Mouse (Mus musculus): ENCODE measurements around the gene Sox13. TPM values are rescaled to one million over a fixed set of nuclear protein-coding genes. Genes with fewer than 3 reads are reported as not detected.

The Sox13 gene
- polyA plus RNA-seq, 1 experiment from 2014 or later = 12.3 TPM

- ATAC-seq (replicated peaks; ENCODE audit: low FRiP score, low TSS enrichment, low read depth) (no peak), DNase-seq (ENCODE audit: low spot score) (no peak)
- Histone ChIP-seq H3K27me3 (replicated peaks; ENCODE audit: control insufficient read depth, insufficient read depth, low read length) (peaks cover 7% of the 10 kb centered on the region; the same call in 1 of the 2 replicates), H3K27ac (ENCODE audit: low read depth) (no peak overlapping the region), H3K9ac (ENCODE audit: low read length) (no peak overlapping the region), H3K36me3 (ENCODE audit: control insufficient read depth, insufficient read depth, low read length) (no peaks in the 10 kb centered on the region), H3K4me3 (ENCODE audit: low read depth, low read length) (no peak overlapping the region), H3K4me1 (replicated peaks; ENCODE audit: control insufficient read depth, insufficient read depth, low read length) (peaks cover 10% of the 10 kb centered on the region; the same call in 1 of the 2 replicates), H3K9me3 (ENCODE audit: control insufficient read depth, low read length) (no peaks in the 10 kb centered on the region), H3K4me2 (ENCODE audit: low read length) (no peak overlapping the region)
- 91% methylated on average over 11 of the region's 11 CpGs for WGBS
Measured at GRCm38 (mm10) chr1:133332656-133333430, 91.3 kb downstream of the Sox13 start.

Other genes starting within 250 kb of the Sox13 start
- gene Golt1a, start 114.6 kb downstream of the Sox13 start, polyA plus RNA-seq (2014; fragmentation: Nextera tagmentation; extraction: Ambion mirVana) = 5.0 and 12.8 TPM in 2 replicates
- gene Kiss1, start 102.5 kb downstream of the Sox13 start, polyA plus RNA-seq (2014; fragmentation: Nextera tagmentation; extraction: Ambion mirVana) = not detected in 2 replicates
- 0.51 and 1.4 TPM in 2 replicates for gene Ren1, start 73.9 kb downstream of the Sox13 start, polyA plus RNA-seq (2014; fragmentation: Nextera tagmentation; extraction: Ambion mirVana)
- 3.7 and 4.6 TPM in 2 replicates for gene Etnk2, start 60.8 kb downstream of the Sox13 start, polyA plus RNA-seq (2014; fragmentation: Nextera tagmentation; extraction: Ambion mirVana)
- 765 and 782 TPM in 2 replicates for gene Snrpe, start 185.9 kb upstream of the Sox13 start, polyA plus RNA-seq (2014; fragmentation: Nextera tagmentation; extraction: Ambion mirVana)
- gene Zbed6, start 236.5 kb upstream of the Sox13 start, polyA plus RNA-seq (2014; fragmentation: Nextera tagmentation; extraction: Ambion mirVana) = not detected in 2 replicates
- gene Gm38394, start 236.9 kb upstream of the Sox13 start, polyA plus RNA-seq (2014; fragmentation: Nextera tagmentation; extraction: Ambion mirVana) = 11.7 and 11.9 TPM in 2 replicates